Mouse (Mus musculus): ENCODE measurements around the gene Gpr146. TPM values are rescaled to one million over a fixed set of nuclear protein-coding genes. Genes with fewer than 3 reads are reported as not detected.
A peak's percentile ranks its signal among the peaks of the same experiment; 100 is the strongest.

Gene Gpr146
- polyA plus RNA-seq, 1 experiment from 2014 or later, result 3.1 TPM

GRCm38 (mm10) chr5:139397959-139398753 is 20.7 kb downstream of the Gpr146 start:
- Histone ChIP-seq H3K9ac (ENCODE audit: low read depth, low read length) (no peak overlapping the region), H3K27ac (ENCODE audit: low read depth, low read length) (no peak overlapping the region), H3K4me2 (replicated peaks; ENCODE audit: low read depth, low read length) (no peak overlapping the region), H3K9me3 (ENCODE audit: control insufficient read depth, low read length) (no peaks in the 10 kb centered on the region), H3K4me1 (ENCODE audit: control insufficient read depth, insufficient read depth, low read length) (no peaks in the 10 kb centered on the region), H3K4me3 (ENCODE audit: low read length) (no peak overlapping the region), H3K27me3 (ENCODE audit: control insufficient read depth, insufficient read depth, low read length) (no peaks in the 10 kb centered on the region), H3K36me3 (ENCODE audit: control insufficient read depth, insufficient read depth, low read length) (no peaks in the 10 kb centered on the region)
- WGBS, result 40% methylated on average over 5 of the region's 5 CpGs
- ATAC-seq (ENCODE audit: low FRiP score, low TSS enrichment), result peak; percentile 78

GRCm38 (mm10) chr5:139398786-139399185 is 21.3 kb downstream of the Gpr146 start:
- ATAC-seq (ENCODE audit: low FRiP score, low TSS enrichment), result no peak
- H3K4me1 ChIP-seq (ENCODE audit: control insufficient read depth, insufficient read depth, low read length), result no peaks in the 10 kb centered on the region
- H3K4me2 ChIP-seq (replicated peaks; ENCODE audit: low read depth, low read length), result no peak overlapping the region
- H3K36me3 ChIP-seq (ENCODE audit: control insufficient read depth, insufficient read depth, low read length), result no peaks in the 10 kb centered on the region
- H3K9ac ChIP-seq (ENCODE audit: low read depth, low read length), result no peak overlapping the region
- 74% methylated on average over 5 of the region's 5 CpGs for WGBS
- H3K4me3 ChIP-seq (ENCODE audit: low read length), result no peak overlapping the region
- no peaks in the 10 kb centered on the region for H3K9me3 ChIP-seq (ENCODE audit: control insufficient read depth, low read length)
- H3K27me3 ChIP-seq (ENCODE audit: control insufficient read depth, insufficient read depth, low read length), result no peaks in the 10 kb centered on the region
- no peak overlapping the region for H3K27ac ChIP-seq (ENCODE audit: low read depth, low read length)

GRCm38 (mm10) chr5:139399991-139400390 is 22.5 kb downstream of the Gpr146 start:
- Histone ChIP-seq H3K4me1 (ENCODE audit: control insufficient read depth, insufficient read depth, low read length) (peaks cover 4% of the 10 kb centered on the region; the same call in 1 of the 2 replicates), H3K27ac (ENCODE audit: low read depth, low read length) (no peak overlapping the region), H3K4me2 (replicated peaks; ENCODE audit: low read depth, low read length) (no peak overlapping the region), H3K9ac (ENCODE audit: low read depth, low read length) (no peak overlapping the region), H3K4me3 (ENCODE audit: low read length) (no peak overlapping the region), H3K27me3 (ENCODE audit: control insufficient read depth, insufficient read depth, low read length) (no peaks in the 10 kb centered on the region), H3K9me3 (ENCODE audit: control insufficient read depth, low read length) (no peaks in the 10 kb centered on the region), H3K36me3 (ENCODE audit: control insufficient read depth, insufficient read depth, low read length) (no peaks in the 10 kb centered on the region)
- WGBS, result 83% methylated on average over 14 of the region's 14 CpGs
- no peak for ATAC-seq (ENCODE audit: low FRiP score, low TSS enrichment)

GRCm38 (mm10) chr5:139402106-139402505 is 24.6 kb downstream of the Gpr146 start:
- WGBS, result 85% methylated on average over 2 of the region's 2 CpGs

GRCm38 (mm10) chr5:139403692-139404260 is 26.3 kb downstream of the Gpr146 start:
- no peak overlapping the region for H3K4me2 ChIP-seq (replicated peaks; ENCODE audit: low read depth, low read length)
- WGBS, result 85% methylated on average over 8 of the region's 8 CpGs

More at GRCm38 (mm10) chr5:139402106-139402505, 24.6 kb downstream of the Gpr146 start:
- H3K36me3 ChIP-seq (ENCODE audit: control insufficient read depth, insufficient read depth, low read length), result no peaks in the 10 kb centered on the region
- no peaks in the 10 kb centered on the region for H3K9me3 ChIP-seq (ENCODE audit: control insufficient read depth, low read length)
- no peak overlapping the region for H3K4me3 ChIP-seq (ENCODE audit: low read length)
- no peak for ATAC-seq (ENCODE audit: low FRiP score, low TSS enrichment)
- H3K4me1 ChIP-seq (ENCODE audit: control insufficient read depth, insufficient read depth, low read length), result peaks cover 7% of the 10 kb centered on the region; the same call in 1 of the 2 replicates
- no peaks in the 10 kb centered on the region for H3K27me3 ChIP-seq (ENCODE audit: control insufficient read depth, insufficient read depth, low read length)
- H3K27ac ChIP-seq (ENCODE audit: low read depth, low read length), result no peak overlapping the region
- H3K4me2 ChIP-seq (replicated peaks; ENCODE audit: low read depth, low read length), result no peak overlapping the region
- no peak overlapping the region for H3K9ac ChIP-seq (ENCODE audit: low read depth, low read length)

GRCm38 (mm10) chr5:139404801-139405401 is 27.4 kb downstream of the Gpr146 start, which contains the start of gene C130050O18Rik:
Gene C130050O18Rik, plus strand, starts transcription at chr5:139405280.
- H3K4me3 ChIP-seq (ENCODE audit: low read length), result no peak within 1 kb of the TSS
- H3K27ac ChIP-seq (ENCODE audit: low read depth, low read length), result peak within 1 kb of the TSS; percentile 4; the same call in 1 of the 2 replicates
- no peaks in the 10 kb centered on the region for H3K27me3 ChIP-seq (ENCODE audit: control insufficient read depth, insufficient read depth, low read length)
- no peaks in the 10 kb centered on the region for H3K36me3 ChIP-seq (ENCODE audit: control insufficient read depth, insufficient read depth, low read length)
- no peak within 1 kb of the TSS for H3K4me2 ChIP-seq (replicated peaks; ENCODE audit: low read depth, low read length)
- H3K9ac ChIP-seq (ENCODE audit: low read depth, low read length), result no peak within 1 kb of the TSS
- H3K9me3 ChIP-seq (ENCODE audit: control insufficient read depth, low read length), result no peaks in the 10 kb centered on the region
- H3K4me1 ChIP-seq (ENCODE audit: control insufficient read depth, insufficient read depth, low read length), result peaks cover 20% of the 10 kb centered on the region; the same call in 1 of the 2 replicates
- WGBS, result 86% methylated on average over 6 of the region's 6 CpGs
- ATAC-seq (ENCODE audit: low FRiP score, low TSS enrichment), result no peak

More at GRCm38 (mm10) chr5:139403692-139404260, 26.3 kb downstream of the Gpr146 start:
- Histone ChIP-seq H3K4me3 (ENCODE audit: low read length) (no peak overlapping the region), H3K4me1 (ENCODE audit: control insufficient read depth, insufficient read depth, low read length) (peaks cover 16% of the 10 kb centered on the region; the same call in 1 of the 2 replicates), H3K9ac (ENCODE audit: low read depth, low read length) (no peak overlapping the region), H3K9me3 (ENCODE audit: control insufficient read depth, low read length) (no peaks in the 10 kb centered on the region), H3K36me3 (ENCODE audit: control insufficient read depth, insufficient read depth, low read length) (no peaks in the 10 kb centered on the region), H3K27me3 (ENCODE audit: control insufficient read depth, insufficient read depth, low read length) (no peaks in the 10 kb centered on the region), H3K27ac (ENCODE audit: low read depth, low read length) (no peak overlapping the region)
- no peak for ATAC-seq (ENCODE audit: low FRiP score, low TSS enrichment)

- Histone ChIP-seq H3K4me1 (ENCODE audit: control insufficient read depth, insufficient read depth, low read length) (peaks cover 20% of the 10 kb centered on the region; the same call in 1 of the 2 replicates), H3K9ac (ENCODE audit: low read depth, low read length) (no peak overlapping the region), H3K4me2 (replicated peaks; ENCODE audit: low read depth, low read length) (no peak overlapping the region), H3K9me3 (ENCODE audit: control insufficient read depth, low read length) (no peaks in the 10 kb centered on the region), H3K4me3 (ENCODE audit: low read length) (no peak overlapping the region), H3K27me3 (ENCODE audit: control insufficient read depth, insufficient read depth, low read length) (no peaks in the 10 kb centered on the region), H3K27ac (ENCODE audit: low read depth, low read length) (peak overlapping the region; percentile 4; the same call in 1 of the 2 replicates), H3K36me3 (ENCODE audit: control insufficient read depth, insufficient read depth, low read length) (no peaks in the 10 kb centered on the region)
- ATAC-seq (ENCODE audit: low FRiP score, low TSS enrichment), result no peak
- 51% methylated on average over 7 of the region's 7 CpGs for WGBS
Observed at GRCm38 (mm10) chr5:139405478-139405877, 28.0 kb downstream of the Gpr146 start.

GRCm38 (mm10) chr5:139405953-139406352 is 28.5 kb downstream of the Gpr146 start:
- no peaks in the 10 kb centered on the region for H3K36me3 ChIP-seq (ENCODE audit: control insufficient read depth, insufficient read depth, low read length)
- no peaks in the 10 kb centered on the region for H3K27me3 ChIP-seq (ENCODE audit: control insufficient read depth, insufficient read depth, low read length)
- H3K4me1 ChIP-seq (ENCODE audit: control insufficient read depth, insufficient read depth, low read length), result peaks cover 20% of the 10 kb centered on the region; the same call in 1 of the 2 replicates
- H3K4me2 ChIP-seq (replicated peaks; ENCODE audit: low read depth, low read length), result no peak overlapping the region
- no peak for ATAC-seq (ENCODE audit: low FRiP score, low TSS enrichment)
- 0 out of 2 replicates have a peak overlapping the region, but pooled peaks have one; percentile 4 for H3K27ac ChIP-seq (ENCODE audit: low read depth, low read length)
- H3K9ac ChIP-seq (ENCODE audit: low read depth, low read length), result no peak overlapping the region
- WGBS, result 83% methylated on average over 3 of the region's 3 CpGs
- no peak overlapping the region for H3K4me3 ChIP-seq (ENCODE audit: low read length)
- H3K9me3 ChIP-seq (ENCODE audit: control insufficient read depth, low read length), result no peaks in the 10 kb centered on the region

All from kidney, embryonic 14.5 days (tissue).